Mouse (Mus musculus) stomach, postnatal 0 days (tissue): ENCODE results near the gene Cd101. TPM values are rescaled to one million over a fixed set of nuclear protein-coding genes. Genes with fewer than 3 reads are reported as not detected.

Experiments
- ATAC-seq: fragments of 200-750 bp; cut with Nextera tagmentation; 2 replicates; pipeline ENCODE4 v1.8.0; 2017; ENCODE audit not compliant: low FRiP score, low TSS enrichment
- DNase-seq: peaks from one replicate; pipeline ENCODE4 v3.0.0-alpha.2; 2016; ENCODE audit warnings: low spot score
- H3K27ac ChIP-seq: fragments of 300-500 bp; sonication (generic); replicated peaks from 2 replicates; pipeline ENCODE4 v1.5.1; 2014; ENCODE audit warnings: mild to moderate bottlenecking, control low read depth
- H3K27me3 ChIP-seq: fragments of 300-500 bp; sonication (generic); 2 replicates; pipeline ENCODE4 v1.6.1; 2014; ENCODE audit warnings: low read length; ENCODE audit not compliant: control insufficient read depth, insufficient read depth
- H3K36me3 ChIP-seq: fragments of 300-500 bp; sonication (generic); 2 replicates; pipeline ENCODE4 v1.6.1; 2014; ENCODE audit warnings: low read length, mixed read lengths; ENCODE audit not compliant: control insufficient read depth, insufficient read depth
- H3K4me1 ChIP-seq: fragments of 300-500 bp; sonication (generic); replicated peaks from 2 replicates; pipeline ENCODE4 v1.6.1; 2014; ENCODE audit warnings: antibody characterized with exemption; ENCODE audit not compliant: control insufficient read depth, insufficient read depth
- H3K4me2 ChIP-seq: fragments of 300-500 bp; sonication (generic); replicated peaks from 2 replicates; pipeline ENCODE4 v1.6.1; 2014; ENCODE audit warnings: low read depth, mild to moderate bottlenecking, control low read depth, moderate library complexity
- H3K4me3 ChIP-seq: fragments of 300-500 bp; sonication (generic); 2 replicates; pipeline ENCODE4 v1.5.1; 2014; ENCODE audit warnings: low read depth, low read length, control low read depth
- H3K9ac ChIP-seq: fragments of 300-500 bp; sonication (generic); 2 replicates; pipeline ENCODE4 v1.6.1; 2014; ENCODE audit warnings: mild to moderate bottlenecking, low read length, control low read depth, mixed read lengths
- H3K9me3 ChIP-seq: fragments of 300-500 bp; sonication (generic); 2 replicates; pipeline ENCODE4 v1.6.1; 2016; ENCODE audit warnings: low read length; ENCODE audit not compliant: control insufficient read depth
- CTCF ChIP-seq: IDR thresholded peaks from 2 replicates; pipeline ENCODE4 v1.5.1; 2016; ENCODE audit warnings: antibody characterized with exemption, low read depth, mild to moderate bottlenecking, moderate library complexity
- EP300 ChIP-seq: optimal IDR thresholded peaks from 2 replicates; pipeline ENCODE3; 2016; ENCODE audit warnings: antibody characterized with exemption
- WGBS: fragments of 180-500 bp; shearing (Covaris S2); extraction: QIAGEN DNeasy Blood & Tissue Kit; methylation state at CpG from one replicate; pipeline ENCODE4 v1.1.7; 2014; 5-methylcytosine and 5-hydroxymethylcytosine counted together
- polyA plus RNA-seq: library from polyadenylated mRNA; unstranded; fragments of >200 nt; fragmentation: Nextera tagmentation; extraction: Ambion mirVana; gene quantifications from 2 replicates; pipeline ENCODE4 v1.2.1, GENCODE M21; 2015

Cd101 gene
- polyA plus RNA-seq, 1 experiment from 2014 or later, result 0.06 TPM

DNA sequence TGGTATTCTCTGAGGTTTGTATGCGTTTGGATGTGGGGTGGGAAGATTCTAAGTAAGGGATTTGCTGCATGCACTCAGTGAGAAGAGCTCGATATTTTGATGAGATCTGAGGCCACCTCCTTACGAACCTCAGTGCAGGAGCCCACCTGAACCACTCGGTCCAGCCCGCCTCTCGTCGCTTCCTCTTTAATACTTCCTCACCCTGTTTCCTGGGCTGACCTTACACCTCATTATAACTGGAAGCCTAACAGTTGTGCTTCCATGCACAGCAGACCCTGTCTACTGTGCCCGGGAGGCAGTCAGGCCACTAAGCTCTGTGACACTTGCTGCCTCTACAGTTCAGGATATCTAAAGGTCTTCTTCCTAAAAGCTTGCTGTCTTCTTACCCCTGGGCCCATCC is 50.1 kb downstream of the Cd101 start:
- DNase-seq (no peak), ATAC-seq (no peak)
- no peak for TF ChIP-seq EP300
- no peak for TF ChIP-seq CTCF
- H3K27ac ChIP-seq, result no peak overlapping the region
- H3K27me3 ChIP-seq, result no peaks in the 10 kb centered on the region
- H3K4me1 ChIP-seq, result no peaks in the 10 kb centered on the region
- no peak overlapping the region for H3K4me2 ChIP-seq
- H3K9me3 ChIP-seq, result no peaks in the 10 kb centered on the region
- H3K36me3 ChIP-seq, result no peaks in the 10 kb centered on the region
- WGBS, result 78% methylated on average over 8 of the region's 8 CpGs
- no peak overlapping the region for H3K4me3 ChIP-seq
- no peak overlapping the region for H3K9ac ChIP-seq

DNA sequence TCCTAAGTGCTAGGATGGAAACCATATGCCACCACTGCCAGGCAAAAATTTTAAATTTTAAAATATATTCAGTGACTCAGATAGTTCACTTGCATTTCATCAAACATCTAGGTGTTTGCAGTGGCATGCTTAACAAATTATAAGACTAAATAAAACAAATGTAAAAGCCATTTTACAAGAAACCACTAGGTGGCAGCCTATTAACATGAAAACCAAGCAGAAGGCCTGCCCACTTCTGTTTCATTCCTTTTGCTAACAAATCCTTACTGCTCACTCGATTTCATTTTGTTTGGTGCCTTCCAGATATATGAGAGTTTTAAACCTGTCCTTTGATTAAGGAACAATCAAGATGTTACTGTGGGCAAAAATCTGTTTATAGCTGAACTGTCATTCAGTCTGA is 55.5 kb downstream of the Cd101 start:
- TF ChIP-seq EP300 (no peak), CTCF (peak; percentile 88)
- H3K4me2 ChIP-seq, result no peak overlapping the region
- no peak overlapping the region for H3K9ac ChIP-seq
- H3K9me3 ChIP-seq, result no peaks in the 10 kb centered on the region
- no peak overlapping the region for H3K27ac ChIP-seq
- 0% methylated on average over 1 of the region's 1 CpGs for WGBS
- ATAC-seq, result no peak
- no peak for DNase-seq
- H3K4me1 ChIP-seq, result no peaks in the 10 kb centered on the region; the same call in 1 of the 2 replicates
- no peaks in the 10 kb centered on the region for H3K27me3 ChIP-seq
- no peak overlapping the region for H3K4me3 ChIP-seq
- no peaks in the 10 kb centered on the region for H3K36me3 ChIP-seq

- no peaks in the 10 kb centered on the region for H3K9me3 ChIP-seq
- under 1% methylated on average over 40 of the region's 40 CpGs for WGBS
- no peak within 1 kb of the TSS for H3K27ac ChIP-seq
- H3K36me3 ChIP-seq, result no peaks in the 10 kb centered on the region
- no peaks in the 10 kb centered on the region; the same call in 1 of the 2 replicates for H3K4me1 ChIP-seq
- H3K4me2 ChIP-seq, result peak within 1 kb of the TSS; percentile 84
- ATAC-seq (peak; percentile 99), DNase-seq (peak; percentile 95)
- H3K4me3 ChIP-seq, result peak within 1 kb of the TSS; percentile 65
- H3K27me3 ChIP-seq, result no peaks in the 10 kb centered on the region
- TF ChIP-seq CTCF, result no peak
- TF ChIP-seq EP300, result no peak
- H3K9ac ChIP-seq, result peak within 1 kb of the TSS; percentile 72
Observed at GRCm38 (mm10) chr3:100969176-100969917, 60.0 kb downstream of the Cd101 start, which contains the start of gene Ttf2. TSS of gene Ttf2 (minus strand) at chr3:100969663.

DNA sequence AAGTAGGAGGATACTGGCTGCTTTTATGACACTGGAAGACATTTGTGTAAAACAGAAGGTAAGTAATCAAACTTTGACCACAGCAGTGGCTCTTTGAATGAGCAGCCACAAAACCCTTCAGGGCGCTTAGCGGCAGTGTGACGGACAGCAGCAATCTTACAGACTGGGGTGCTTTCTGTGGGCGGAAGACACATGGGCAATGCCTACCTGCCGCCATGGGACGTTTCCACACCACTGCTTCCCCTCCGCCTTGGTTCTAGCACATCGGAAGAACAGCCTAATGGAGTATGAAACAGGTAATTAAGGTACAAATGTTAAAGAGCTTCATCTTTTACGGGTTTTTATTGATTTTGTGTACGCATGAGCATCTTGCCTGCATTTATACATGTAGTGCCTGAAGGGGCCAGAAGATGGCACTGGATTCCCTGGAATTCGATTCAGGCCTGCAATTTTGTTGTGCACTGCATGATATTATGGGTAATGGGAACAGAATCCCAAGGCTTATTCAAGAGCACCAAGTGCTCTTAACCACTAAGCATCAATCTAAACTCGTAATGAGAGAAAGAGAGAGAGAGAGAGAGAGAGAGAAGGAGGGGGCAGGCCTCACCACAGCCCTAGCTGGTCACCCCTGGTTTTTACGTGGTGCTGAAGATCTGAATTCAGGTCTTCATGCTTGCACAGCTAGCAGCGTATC is 65.4 kb downstream of the Cd101 start:
- H3K27ac ChIP-seq, result no peak overlapping the region
- H3K9me3 ChIP-seq, result no peaks in the 10 kb centered on the region
- H3K4me2 ChIP-seq, result no peak overlapping the region
- WGBS, result 79% methylated on average over 14 of the region's 14 CpGs
- peaks cover 12% of the 10 kb centered on the region; the same call in 1 of the 2 replicates for H3K36me3 ChIP-seq
- H3K27me3 ChIP-seq, result no peaks in the 10 kb centered on the region
- H3K4me1 ChIP-seq, result no peaks in the 10 kb centered on the region
- TF ChIP-seq EP300 (no peak), CTCF (peak; percentile 83)
- DNase-seq (peak; percentile 45), ATAC-seq (no peak)
- H3K9ac ChIP-seq, result no peak overlapping the region
- H3K4me3 ChIP-seq, result no peak overlapping the region

GRCm38 (mm10) chr3:100961501-100961900 is 67.9 kb downstream of the Cd101 start:
- Histone ChIP-seq H3K27me3 (no peaks in the 10 kb centered on the region), H3K9me3 (no peaks in the 10 kb centered on the region), H3K9ac (no peak overlapping the region), H3K4me2 (no peak overlapping the region), H3K4me3 (no peak overlapping the region), H3K27ac (peak overlapping the region; percentile 40; the same call in 1 of the 2 replicates), H3K4me1 (no peaks in the 10 kb centered on the region), H3K36me3 (peaks cover 14% of the 10 kb centered on the region; the same call in 1 of the 2 replicates)
- no peak for ATAC-seq
- no peak for DNase-seq
- 73% methylated on average over 7 of the region's 7 CpGs for WGBS
- TF ChIP-seq EP300 (no peak), CTCF (no peak)

- WGBS, result 64% methylated on average over 5 of the region's 5 CpGs
- Histone ChIP-seq H3K4me1 (no peaks in the 10 kb centered on the region), H3K9ac (no peak overlapping the region), H3K27me3 (no peaks in the 10 kb centered on the region), H3K36me3 (peaks cover 14% of the 10 kb centered on the region; the same call in 1 of the 2 replicates), H3K4me3 (no peak overlapping the region), H3K9me3 (no peaks in the 10 kb centered on the region), H3K4me2 (no peak overlapping the region), H3K27ac (peak overlapping the region; percentile 40; the same call in 1 of the 2 replicates)
- no peak for ATAC-seq
- TF ChIP-seq CTCF (no peak), EP300 (no peak)
- DNase-seq, result no peak
Observed at GRCm38 (mm10) chr3:100961007-100961406, 68.3 kb downstream of the Cd101 start.
